Mouse (Mus musculus) lung, adult 10 weeks (tissue): Measurements from ENCODE around the gene Sh3yl1. TPM values are rescaled to one million over a fixed set of nuclear protein-coding genes. Genes with fewer than 3 reads are reported as not detected.

Source experiments
- polyA plus RNA-seq: library from polyadenylated mRNA; stranded (reverse); fragments of 350-450 nt; fragmentation: Illumina TruSeq; extraction: RNeasy Lipid Tissue Mini Kit (QIAGEN cat#74804); gene quantifications from one replicate; pipeline ENCODE4 v1.2.3, GENCODE M21; 2014; ENCODE audit warnings: low read depth, low replicate concordance; ENCODE audit not compliant: insufficient read depth

Gene Sh3yl1
- polyA plus RNA-seq: 6.4 TPM

DNA sequence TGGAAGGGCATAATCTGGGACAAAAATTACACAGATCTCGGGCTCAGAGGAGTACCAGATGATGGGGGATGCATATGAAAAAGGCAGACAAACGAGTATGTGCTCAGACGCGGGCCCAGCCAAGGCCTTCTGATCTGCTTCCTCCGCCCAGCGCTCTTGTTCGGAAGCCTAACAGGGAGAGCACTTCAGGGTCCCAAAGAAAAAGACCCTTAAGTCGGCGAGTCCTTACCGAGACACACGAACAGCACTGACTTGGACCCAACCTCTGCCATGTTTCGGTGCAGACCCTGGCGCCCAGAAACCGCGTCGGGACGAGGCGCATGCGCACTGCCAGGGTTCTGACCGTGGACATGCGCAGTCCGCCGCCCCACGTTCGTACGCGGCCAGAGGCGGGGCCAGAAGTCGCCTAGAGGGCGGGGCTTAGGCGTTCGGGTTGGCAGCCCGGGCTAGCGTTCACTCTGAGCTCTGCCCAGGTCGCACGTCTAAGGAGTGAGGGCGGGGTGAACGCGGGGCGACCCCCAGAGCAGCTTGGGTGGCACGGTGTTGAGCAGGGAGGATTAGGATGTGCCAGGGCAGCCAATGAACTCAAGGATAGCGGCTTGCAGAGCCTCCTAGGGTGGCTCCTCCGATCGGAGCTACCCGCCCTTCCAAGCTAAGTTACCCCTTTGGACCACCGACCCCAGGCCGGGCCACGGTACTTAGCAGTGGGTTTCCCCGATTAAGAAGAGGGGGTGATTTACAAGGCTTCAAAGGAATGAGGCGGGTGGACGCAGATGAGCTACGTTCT, at the start of gene Sh3yl1, which contains the start of gene Acp1:
TSS of gene Sh3yl1 (plus strand) at position 408 of the 787 bp plus-strand sequence.
TSS of gene Acp1 (minus strand) at position 329 of the 787 bp plus-strand sequence.

DNA sequence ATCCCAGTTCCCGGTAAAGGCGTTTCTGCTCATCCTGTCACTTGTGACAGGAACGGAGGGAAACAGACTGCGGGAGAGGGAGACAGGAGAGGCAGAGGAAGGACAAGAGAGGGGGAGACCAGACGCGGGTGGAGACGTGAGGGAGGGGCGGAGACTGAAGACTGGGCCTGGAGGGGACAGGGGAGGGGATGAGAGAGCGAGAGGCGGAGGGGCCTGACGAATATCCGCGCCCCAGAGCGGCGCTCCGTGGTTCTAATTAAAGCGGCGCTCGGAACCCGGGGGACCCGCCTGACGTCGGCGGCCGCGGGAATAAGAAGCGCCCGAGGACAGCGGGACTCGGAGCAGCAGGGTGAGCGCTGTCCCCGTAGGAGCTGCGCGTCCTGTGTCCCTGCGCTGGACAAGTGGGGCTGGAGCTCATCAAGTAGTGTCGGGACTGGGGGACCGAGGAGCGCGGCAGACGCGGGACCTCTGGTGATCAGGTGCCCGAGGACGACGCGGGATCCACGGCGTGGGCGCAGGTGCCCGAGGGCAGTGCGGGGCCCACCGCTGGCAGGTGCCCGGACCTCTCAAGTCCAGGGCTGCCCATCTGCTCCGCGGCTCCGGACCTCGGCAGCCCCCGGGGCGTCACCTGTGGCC, 27.4 kb upstream of the Sh3yl1 start, which contains the start of gene Alkal2:
TSS of gene Alkal2 (plus strand) at position 337 of the 636 bp plus-strand sequence.

Other genes starting within 250 kb of the Sh3yl1 start
- 0.46 TPM for gene Alkal2, start 27.3 kb upstream of the Sh3yl1 start, polyA plus RNA-seq
- gene Acp1, start 79 bp upstream of the Sh3yl1 start, polyA plus RNA-seq: 25.2 TPM
- 1.6 TPM for gene Fam110c, start 162.2 kb downstream of the Sh3yl1 start, polyA plus RNA-seq